Mouse (Mus musculus) kidney, embryonic 14.5 days (tissue): ENCODE data around the gene Hnrnpa3. TPM values are rescaled to one million over a fixed set of nuclear protein-coding genes. Genes with fewer than 3 reads are reported as not detected.

Source experiments
- ATAC-seq: fragments of 200-750 bp; cut with Nextera tagmentation; 2 replicates; pipeline ENCODE4 v1.8.0; 2017; ENCODE audit warnings: moderate number of reproducible peaks, mild to moderate bottlenecking, moderate TSS enrichment, moderate library complexity; ENCODE audit not compliant: low FRiP score, low TSS enrichment
- H3K27ac ChIP-seq: fragments of 300-500 bp; sonication (generic); 2 replicates; pipeline ENCODE4 v1.5.1; 2014; ENCODE audit warnings: low read depth, mild to moderate bottlenecking, low read length, moderate library complexity, mixed read lengths
- H3K27me3 ChIP-seq: fragments of 300-500 bp; sonication (generic); 2 replicates; pipeline ENCODE4 v1.6.1; 2014; ENCODE audit warnings: mild to moderate bottlenecking, low read length; ENCODE audit not compliant: control insufficient read depth, insufficient read depth
- H3K36me3 ChIP-seq: fragments of 300-500 bp; sonication (generic); 2 replicates; pipeline ENCODE4 v1.6.1; 2014; ENCODE audit warnings: low read length, mixed read lengths; ENCODE audit not compliant: control insufficient read depth, insufficient read depth
- H3K4me1 ChIP-seq: fragments of 300-500 bp; sonication (generic); 2 replicates; pipeline ENCODE4 v1.6.1; 2014; ENCODE audit warnings: low read length, mixed read lengths; ENCODE audit not compliant: control insufficient read depth, insufficient read depth
- H3K4me2 ChIP-seq: fragments of 300-500 bp; sonication (generic); replicated peaks from 2 replicates; pipeline ENCODE4 v1.6.1; 2014; ENCODE audit warnings: low read depth, mild to moderate bottlenecking, low read length
- H3K4me3 ChIP-seq: fragments of 300-500 bp; sonication (generic); 2 replicates; pipeline ENCODE4 v1.5.1; 2014; ENCODE audit warnings: mild to moderate bottlenecking, low read length
- H3K9ac ChIP-seq: fragments of 300-500 bp; sonication (generic); 2 replicates; pipeline ENCODE4 v1.6.1; 2014; ENCODE audit warnings: low read depth, mild to moderate bottlenecking, low read length, moderate library complexity
- H3K9me3 ChIP-seq: fragments of 300-500 bp; sonication (generic); 2 replicates; pipeline ENCODE4 v1.6.1; 2016; ENCODE audit warnings: low read length; ENCODE audit not compliant: control insufficient read depth
- WGBS: fragments of 180-500 bp; shearing (Covaris S2); extraction: QIAGEN DNeasy Blood & Tissue Kit; methylation state at CpG from one replicate; pipeline ENCODE4 v1.1.7; 2014; 5-methylcytosine and 5-hydroxymethylcytosine counted together
- polyA plus RNA-seq: library from polyadenylated mRNA; unstranded; fragments of >200 nt; fragmentation: Nextera tagmentation; extraction: Ambion mirVana; gene quantifications from 2 replicates; pipeline ENCODE4 v1.2.1, GENCODE M21; 2014

Hnrnpa3 gene
- polyA plus RNA-seq, 1 experiment from 2014 or later = 300 TPM

DNA sequence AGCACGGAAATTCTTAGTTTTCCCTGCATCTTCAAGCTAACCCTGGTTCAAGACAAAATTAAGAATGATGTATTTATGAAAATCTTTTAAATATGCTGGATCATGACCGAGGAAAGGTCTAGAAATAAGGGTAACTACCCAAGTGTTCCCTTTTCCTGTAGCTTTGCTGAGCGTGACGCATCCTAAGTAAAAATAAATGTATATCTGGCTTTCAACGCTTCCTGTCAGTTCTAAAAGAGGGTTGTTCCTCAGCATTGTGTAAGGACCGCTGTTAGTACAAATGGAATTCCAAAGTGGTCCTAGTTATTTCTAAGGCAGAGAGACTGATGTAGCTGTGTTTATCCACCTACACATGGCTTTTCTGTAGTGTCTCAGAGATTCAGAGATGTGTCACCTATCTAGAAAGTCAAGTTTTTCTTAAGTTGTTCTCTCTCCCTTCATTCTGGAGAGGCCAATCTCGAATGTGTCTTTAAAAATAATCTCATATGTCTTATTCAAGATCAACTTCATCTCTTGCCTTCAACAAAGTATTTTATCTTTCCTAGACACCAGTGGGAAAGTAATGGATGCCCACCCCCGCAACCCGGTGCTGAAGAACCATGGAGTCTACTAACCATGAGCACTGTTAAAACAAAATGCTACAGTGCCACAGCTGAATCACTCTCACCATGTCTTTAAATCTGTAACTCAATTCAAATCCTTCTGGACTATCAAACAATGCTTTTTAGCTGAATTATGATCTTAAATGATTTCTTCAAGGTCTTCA is 42.9 kb downstream of the Hnrnpa3 start:
- H3K4me2 ChIP-seq = peak overlapping the region; percentile 70
- H3K27ac ChIP-seq = peak overlapping the region; percentile 98; the same call in 1 of the 2 replicates
- H3K4me1 ChIP-seq = peaks cover 36% of the 10 kb centered on the region
- H3K27me3 ChIP-seq = no peaks in the 10 kb centered on the region
- H3K9ac ChIP-seq = peak overlapping the region; percentile 79; the same call in 1 of the 2 replicates
- ATAC-seq = no peak
- WGBS = 66% methylated on average over 9 of the region's 9 CpGs
- H3K36me3 ChIP-seq = no peaks in the 10 kb centered on the region; the same call in 1 of the 2 replicates
- H3K9me3 ChIP-seq = no peaks in the 10 kb centered on the region
- peak overlapping the region; percentile 63 for H3K4me3 ChIP-seq

DNA sequence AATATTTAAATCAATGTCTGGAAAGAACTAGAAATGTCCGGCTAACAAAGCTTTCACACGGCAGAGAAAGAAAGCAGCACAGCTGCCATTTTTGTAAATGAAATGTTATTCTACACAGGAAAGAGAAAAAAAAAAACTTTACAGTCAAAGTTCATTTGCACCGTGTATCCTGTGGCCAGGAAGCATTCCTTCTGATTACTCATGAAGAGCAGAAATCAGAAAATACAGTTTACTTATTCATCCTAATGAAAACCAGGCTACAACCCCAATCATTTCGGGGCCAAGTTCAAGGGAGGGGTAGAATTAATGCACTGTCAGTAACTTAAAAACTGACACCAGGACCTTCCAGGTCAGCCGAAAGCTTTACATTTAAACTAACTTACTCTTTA is 43.5 kb downstream of the Hnrnpa3 start:
- H3K4me2 ChIP-seq = peak overlapping the region; percentile 70
- peak overlapping the region; percentile 98; the same call in 1 of the 2 replicates for H3K27ac ChIP-seq
- peak overlapping the region; percentile 79 for H3K9ac ChIP-seq
- WGBS = 11% methylated on average over 5 of the region's 5 CpGs
- H3K36me3 ChIP-seq = no peaks in the 10 kb centered on the region; the same call in 1 of the 2 replicates
- H3K4me3 ChIP-seq = peak overlapping the region; percentile 63
- ATAC-seq = no peak
- peaks cover 33% of the 10 kb centered on the region for H3K4me1 ChIP-seq
- no peaks in the 10 kb centered on the region for H3K9me3 ChIP-seq
- no peaks in the 10 kb centered on the region for H3K27me3 ChIP-seq

DNA sequence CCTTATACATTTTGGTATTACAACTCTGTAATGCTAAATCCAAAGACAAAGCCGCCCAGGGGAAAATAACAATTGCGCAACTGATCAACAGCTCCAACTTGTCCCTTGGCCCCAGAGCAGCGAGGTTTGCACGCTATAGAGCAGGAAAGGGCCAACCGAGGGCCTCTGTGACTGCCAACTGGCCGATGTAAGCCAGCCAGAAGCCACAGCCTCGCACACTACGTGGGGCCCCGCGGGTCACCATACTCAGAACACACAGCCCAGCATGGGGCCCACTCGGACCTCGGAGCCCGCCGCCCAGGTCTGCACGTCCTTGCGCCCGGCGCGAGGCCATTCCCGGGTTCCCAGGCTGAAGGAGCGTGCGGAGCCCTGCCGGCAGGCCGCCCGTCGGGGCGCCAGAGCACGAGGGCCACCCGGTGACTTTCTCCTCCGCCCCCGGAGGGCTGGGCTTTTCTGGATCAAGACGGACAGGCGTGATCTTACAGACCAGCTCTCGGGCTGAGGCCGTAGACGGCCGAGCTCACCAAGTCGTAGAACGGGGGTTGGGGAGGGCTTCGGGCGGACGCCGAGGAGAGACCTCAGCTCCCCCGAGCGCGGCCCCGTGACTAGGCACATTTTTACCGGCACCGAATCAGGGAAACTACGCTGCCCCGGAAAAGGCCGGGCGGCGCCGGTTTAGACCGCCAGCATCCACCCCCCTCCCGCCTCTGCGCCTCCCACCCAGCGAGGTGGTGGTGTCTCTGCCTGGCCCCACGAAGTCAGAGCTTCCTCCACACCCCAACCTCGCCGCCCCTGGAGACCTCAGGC is 44.5 kb downstream of the Hnrnpa3 start:
- Histone ChIP-seq H3K4me2 (peak overlapping the region; percentile 70), H3K9ac (peak overlapping the region; percentile 79), H3K9me3 (no peaks in the 10 kb centered on the region), H3K36me3 (no peaks in the 10 kb centered on the region; the same call in 1 of the 2 replicates), H3K4me3 (peak overlapping the region; percentile 63), H3K27me3 (no peaks in the 10 kb centered on the region), H3K27ac (peak overlapping the region; percentile 98), H3K4me1 (peaks cover 33% of the 10 kb centered on the region)
- under 1% methylated on average over 54 of the region's 62 CpGs for WGBS
- peak; percentile 55 for ATAC-seq

DNA sequence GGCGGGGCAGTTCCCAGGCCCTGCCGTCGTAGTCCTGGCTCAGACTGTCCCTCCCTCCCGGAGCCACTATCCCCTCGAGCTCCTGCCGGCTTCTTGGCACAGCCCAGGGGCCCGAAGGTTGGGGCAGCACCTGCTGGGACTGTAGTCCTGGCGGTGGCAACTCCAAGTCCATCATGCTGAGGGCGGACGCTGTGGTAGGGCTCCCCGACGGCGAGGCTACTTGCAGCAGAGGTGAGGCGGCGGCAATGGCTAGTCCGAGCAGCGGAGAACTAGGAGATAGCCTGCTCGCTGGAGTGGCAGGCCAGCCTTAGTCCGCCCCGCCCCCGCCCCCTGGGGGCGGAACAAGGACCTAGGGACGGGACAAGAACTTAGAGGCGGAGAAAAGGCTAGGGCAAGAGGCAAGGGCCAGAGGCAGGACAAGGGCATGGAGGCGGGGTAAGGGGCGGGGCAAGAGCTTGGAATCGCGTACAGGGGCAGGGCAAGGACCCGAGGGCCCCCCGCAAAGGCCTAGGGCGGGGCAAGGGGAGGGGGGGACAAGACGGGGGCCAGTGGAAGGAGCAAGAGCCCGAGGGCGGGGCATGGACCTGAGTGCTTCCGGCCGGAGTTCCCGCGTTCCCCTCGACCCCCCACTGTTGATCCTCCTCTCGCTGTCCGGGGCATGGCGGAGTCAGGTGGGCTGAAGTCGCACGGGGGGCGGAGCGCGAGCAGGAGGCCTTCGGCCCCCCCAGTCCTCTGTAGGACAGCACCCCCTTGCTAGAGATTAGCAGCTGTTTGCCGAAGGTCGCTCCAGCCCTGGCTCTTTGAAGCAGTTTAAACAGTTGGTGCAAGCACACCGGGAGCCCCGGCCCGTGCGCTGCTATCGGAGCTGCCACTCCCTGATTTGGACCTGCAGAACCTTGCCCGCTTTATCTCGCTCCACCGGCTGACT is 45.4 kb downstream of the Hnrnpa3 start, which contains the start of gene Nfe2l2:
TSS of gene Nfe2l2 (minus strand) at position 408 of the 928 bp plus-strand sequence.
- peak within 1 kb of the TSS; percentile 79 for H3K9ac ChIP-seq
- peak; percentile 94 for ATAC-seq
- H3K4me2 ChIP-seq = peak within 1 kb of the TSS; percentile 70
- peak within 1 kb of the TSS; percentile 63 for H3K4me3 ChIP-seq
- H3K36me3 ChIP-seq = no peaks in the 10 kb centered on the region
- peaks cover 25% of the 10 kb centered on the region for H3K4me1 ChIP-seq
- H3K9me3 ChIP-seq = 0 out of 2 replicates have a peak, but pooled peaks cover 2% of the 10 kb centered on the region
- WGBS = 0% methylated on average over 55 of the region's 58 CpGs
- H3K27ac ChIP-seq = peak within 1 kb of the TSS; percentile 98
- H3K27me3 ChIP-seq = no peaks in the 10 kb centered on the region

DNA sequence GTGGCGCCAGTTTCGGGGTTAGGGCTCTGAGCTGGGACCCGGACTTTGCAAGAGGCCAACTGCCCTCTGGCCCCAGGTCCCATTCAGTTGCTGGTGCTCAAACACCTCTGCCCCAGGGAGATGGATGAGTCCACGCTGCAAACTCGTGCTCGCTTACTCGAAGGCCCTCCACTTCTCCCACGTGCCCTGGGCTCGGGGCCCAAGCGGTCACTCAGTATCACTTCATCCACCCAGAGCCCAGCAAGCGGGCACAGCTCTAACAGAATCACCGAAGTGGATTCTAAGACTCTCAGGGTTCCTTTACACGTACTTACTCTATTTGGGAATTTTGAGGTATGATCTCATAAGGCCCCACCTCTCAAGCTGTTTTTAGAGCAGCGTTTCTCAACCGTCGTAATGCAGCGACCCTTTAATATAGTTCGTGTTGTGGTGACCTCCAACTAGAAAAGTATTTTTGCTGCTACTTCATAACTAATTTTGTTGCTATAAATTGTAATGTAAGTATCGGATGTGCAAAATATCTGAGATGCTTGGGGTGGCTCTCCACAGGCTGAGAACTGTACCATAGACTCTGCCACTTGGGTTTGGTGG is 46.2 kb downstream of the Hnrnpa3 start:
- H3K27ac ChIP-seq = peak overlapping the region; percentile 98
- H3K27me3 ChIP-seq = no peaks in the 10 kb centered on the region
- ATAC-seq = peak; percentile 8; the same call in 1 of the 2 replicates
- peak overlapping the region; percentile 79 for H3K9ac ChIP-seq
- H3K36me3 ChIP-seq = no peaks in the 10 kb centered on the region
- 22% methylated on average over 19 of the region's 19 CpGs for WGBS
- H3K4me2 ChIP-seq = peak overlapping the region; percentile 70
- H3K9me3 ChIP-seq = 0 out of 2 replicates have a peak, but pooled peaks cover 2% of the 10 kb centered on the region
- H3K4me1 ChIP-seq = peaks cover 25% of the 10 kb centered on the region
- H3K4me3 ChIP-seq = peak overlapping the region; percentile 63

DNA sequence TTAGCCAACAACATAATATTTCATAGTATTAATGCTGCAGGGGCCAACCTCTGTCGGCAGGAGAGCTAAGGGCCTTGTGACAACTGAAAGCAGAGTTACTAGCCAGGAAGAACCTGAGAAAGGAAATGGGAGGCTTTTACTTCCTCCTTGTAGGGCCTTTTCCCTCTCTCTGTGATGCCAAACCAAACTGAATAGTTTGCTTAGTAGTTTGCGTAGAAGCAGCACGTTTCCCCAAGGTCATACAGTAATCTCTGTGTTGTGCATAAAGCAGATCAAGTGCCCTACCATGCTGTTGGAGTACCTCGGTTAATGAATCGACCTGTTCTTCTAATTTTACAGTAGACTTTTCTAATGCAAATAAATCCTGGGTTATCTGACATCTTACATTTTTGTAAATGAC is 47.4 kb downstream of the Hnrnpa3 start:
- H3K4me2 ChIP-seq = no peak overlapping the region
- no peak overlapping the region for H3K4me3 ChIP-seq
- no peaks in the 10 kb centered on the region for H3K27me3 ChIP-seq
- no peaks in the 10 kb centered on the region for H3K36me3 ChIP-seq
- H3K27ac ChIP-seq = no peak overlapping the region
- 0 out of 2 replicates have a peak, but pooled peaks cover 2% of the 10 kb centered on the region for H3K9me3 ChIP-seq
- 67% methylated on average over 5 of the region's 5 CpGs for WGBS
- H3K4me1 ChIP-seq = peaks cover 15% of the 10 kb centered on the region
- no peak for ATAC-seq
- H3K9ac ChIP-seq = no peak overlapping the region

DNA sequence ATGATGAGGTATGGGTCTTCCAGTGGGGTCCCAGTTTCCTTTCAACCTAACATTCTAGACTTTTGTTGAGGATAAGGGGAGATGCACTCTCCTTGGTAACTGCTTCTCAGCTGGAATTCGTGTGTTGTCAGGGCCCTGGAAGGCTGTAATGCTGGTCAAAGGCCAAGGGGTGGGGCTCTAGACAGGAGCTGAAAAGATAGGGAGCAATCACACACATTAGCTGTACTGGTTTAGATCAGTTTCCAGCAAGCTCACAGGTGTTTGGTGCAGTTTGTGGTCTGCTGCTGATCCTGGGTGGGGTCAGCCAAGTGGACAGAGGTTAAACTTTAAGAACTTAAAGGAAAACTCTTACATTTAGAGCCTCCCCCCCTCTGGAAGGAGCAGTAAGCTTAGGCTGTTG is 48.4 kb downstream of the Hnrnpa3 start:
- Histone ChIP-seq H3K9me3 (0 out of 2 replicates have a peak, but pooled peaks cover 2% of the 10 kb centered on the region), H3K4me1 (peaks cover 6% of the 10 kb centered on the region), H3K9ac (no peak overlapping the region), H3K36me3 (no peaks in the 10 kb centered on the region), H3K4me3 (no peak overlapping the region), H3K27me3 (no peaks in the 10 kb centered on the region), H3K27ac (no peak overlapping the region), H3K4me2 (no peak overlapping the region)
- 30% methylated on average over 1 of the region's 1 CpGs for WGBS
- no peak for ATAC-seq

DNA sequence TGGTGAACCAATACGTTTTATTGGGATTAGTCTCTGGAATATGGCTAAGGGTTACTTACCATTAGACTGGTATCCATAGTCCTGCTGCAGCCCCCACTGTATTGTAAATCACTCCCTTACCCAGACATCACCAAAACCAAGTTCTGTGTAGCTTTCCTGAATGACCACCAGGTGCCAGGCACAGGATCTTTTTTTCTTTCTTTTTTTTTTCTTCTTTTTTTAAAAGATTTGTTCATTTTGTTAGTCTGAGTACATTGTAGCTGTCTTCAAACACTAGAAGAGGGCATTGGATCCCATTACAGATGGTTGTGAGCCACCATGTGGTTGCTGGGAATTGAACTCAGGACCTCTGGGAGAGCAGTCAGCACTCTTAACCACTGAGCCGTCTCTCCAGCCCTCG is 54.0 kb downstream of the Hnrnpa3 start:
- Histone ChIP-seq H3K4me1 (no peaks in the 10 kb centered on the region), H3K4me3 (no peak overlapping the region), H3K9me3 (0 out of 2 replicates have a peak, but pooled peaks cover 2% of the 10 kb centered on the region), H3K27me3 (no peaks in the 10 kb centered on the region), H3K9ac (no peak overlapping the region), H3K27ac (no peak overlapping the region), H3K4me2 (no peak overlapping the region), H3K36me3 (no peaks in the 10 kb centered on the region)
- 88% methylated on average over 3 of the region's 3 CpGs for WGBS
- ATAC-seq = no peak
